Mouse (Mus musculus): ENCODE data around the gene Sos1.

The Sos1 gene

DNA sequence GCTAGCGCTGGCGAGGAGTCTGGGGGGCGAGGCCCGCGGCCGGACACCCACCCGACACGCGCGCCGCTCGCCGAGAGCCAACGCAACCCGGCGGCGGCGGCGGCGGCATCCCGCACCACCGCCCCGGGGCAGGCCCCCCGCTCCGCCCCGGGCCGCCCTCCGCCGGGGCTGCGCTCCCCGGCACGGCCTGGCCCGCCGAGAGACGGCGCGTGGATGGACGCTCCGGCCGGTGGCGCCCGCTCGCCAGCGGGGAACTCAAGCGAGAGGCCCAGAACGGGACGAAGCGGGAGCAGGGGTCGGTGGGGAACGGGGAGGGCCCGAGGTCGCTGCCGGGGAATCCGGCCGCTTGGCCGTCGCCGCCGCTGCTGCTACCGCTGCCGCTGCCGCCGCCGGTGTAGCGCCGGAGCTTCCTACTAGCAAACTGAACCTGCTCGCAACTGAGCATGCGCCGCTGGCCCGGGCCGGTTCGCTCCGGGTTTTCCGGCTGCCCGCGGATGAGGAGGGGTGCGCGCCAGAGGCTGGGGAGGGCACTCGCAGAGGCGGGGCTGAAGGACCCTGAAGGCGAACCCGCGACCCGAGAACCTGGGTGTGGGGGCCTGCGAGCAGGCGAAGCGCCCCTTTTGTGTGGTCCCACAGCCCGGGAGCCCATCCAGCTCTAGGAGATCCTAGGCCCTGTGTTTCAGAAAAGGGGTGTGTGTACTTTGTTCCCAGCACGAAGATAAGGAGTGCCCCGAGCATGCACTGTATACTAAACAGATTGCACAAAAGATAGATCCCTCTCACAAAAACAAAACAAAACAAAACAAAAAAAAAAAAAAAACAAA is at the start of gene Sos1:
Sos1 (minus strand) TSS at position 423 of the 824 bp plus-strand sequence.
- peak; percentile 96 for DNase-seq

GRCm38 (mm10) chr17:80523231-80523630 is 43.0 kb upstream of the Sos1 start:
- no peak for DNase-seq

DNA sequence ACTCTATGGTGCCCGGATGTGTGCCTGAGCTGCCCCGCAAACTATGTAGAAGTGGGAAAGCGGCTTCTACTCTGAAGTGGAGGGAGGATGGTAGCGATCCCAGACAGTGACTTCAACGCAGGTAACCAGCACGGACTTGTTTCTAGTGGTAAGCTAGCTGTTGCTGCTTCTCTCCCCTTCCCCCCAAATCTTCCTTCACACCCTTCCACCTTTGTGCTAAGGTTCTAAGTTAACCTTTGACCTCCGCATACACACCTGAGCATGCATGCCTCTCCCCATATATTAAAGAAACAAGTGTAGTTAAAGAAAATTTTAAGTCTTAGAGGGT is 41.9 kb upstream of the Sos1 start:
- DNase-seq: no peak

DNA sequence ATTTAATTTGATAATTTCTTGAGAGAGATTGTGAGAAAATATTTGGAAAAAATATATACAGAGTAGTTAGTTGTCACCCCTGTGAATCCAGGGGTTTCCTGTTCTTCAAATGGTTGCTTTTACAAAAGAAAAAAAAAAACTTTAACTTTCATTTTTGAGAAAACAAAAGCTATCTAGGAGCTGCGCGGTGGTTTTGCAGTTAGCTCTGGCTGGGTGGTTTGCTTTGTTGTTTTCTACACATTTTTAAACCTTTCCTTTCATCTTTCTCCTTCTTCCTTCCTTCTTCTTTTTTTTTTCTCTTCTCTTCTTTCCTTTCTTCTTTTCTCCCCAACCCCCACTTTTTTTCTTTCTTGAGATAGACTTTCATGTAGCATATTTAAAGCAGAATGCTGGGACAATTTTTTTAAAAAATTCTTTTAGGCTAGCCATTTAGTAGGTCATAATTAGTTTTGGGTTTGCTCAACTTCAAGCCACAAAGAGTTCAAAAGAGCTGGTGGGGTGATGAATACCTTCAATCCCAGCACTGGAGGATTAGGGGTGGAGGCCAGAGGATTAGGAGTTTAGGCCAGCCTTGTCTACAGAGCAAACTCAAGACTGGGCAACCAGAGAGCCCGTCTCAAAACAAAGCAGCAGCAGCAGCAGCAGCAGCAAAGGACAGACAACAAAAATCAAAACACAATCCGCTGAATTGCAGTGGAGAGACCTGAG is 41.4 kb upstream of the Sos1 start:
- no peak for DNase-seq

DNA sequence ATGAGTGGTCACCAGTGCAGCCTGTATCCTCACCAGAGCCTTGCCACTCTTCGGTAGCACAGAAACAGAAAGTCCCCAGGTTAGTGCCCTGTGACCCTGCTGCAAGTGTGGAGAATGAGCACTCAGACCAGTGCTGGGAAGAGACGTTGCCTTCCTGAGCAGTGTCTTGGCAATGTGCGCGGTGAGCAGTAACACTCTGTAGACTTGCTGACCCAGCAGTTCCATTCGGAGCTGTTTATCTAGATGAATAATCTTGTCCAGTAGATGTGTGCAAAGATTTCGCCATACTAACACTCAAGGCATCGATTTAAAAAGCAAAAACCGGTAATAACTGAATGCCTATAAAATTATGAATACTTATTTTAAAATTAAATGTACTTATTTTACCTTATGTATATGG is 40.3 kb upstream of the Sos1 start:
- no peak for DNase-seq

GRCm38 (mm10) chr17:80518811-80519210 is 38.6 kb upstream of the Sos1 start:
- DNase-seq: no peak

GRCm38 (mm10) chr17:80517244-80517643 is 37.0 kb upstream of the Sos1 start:
- no peak for DNase-seq

- no peak for DNase-seq
Observed at GRCm38 (mm10) chr17:80515956-80516355, 35.7 kb upstream of the Sos1 start.

- no peak for DNase-seq
Observed at GRCm38 (mm10) chr17:80515513-80515912, 35.3 kb upstream of the Sos1 start.

DNA sequence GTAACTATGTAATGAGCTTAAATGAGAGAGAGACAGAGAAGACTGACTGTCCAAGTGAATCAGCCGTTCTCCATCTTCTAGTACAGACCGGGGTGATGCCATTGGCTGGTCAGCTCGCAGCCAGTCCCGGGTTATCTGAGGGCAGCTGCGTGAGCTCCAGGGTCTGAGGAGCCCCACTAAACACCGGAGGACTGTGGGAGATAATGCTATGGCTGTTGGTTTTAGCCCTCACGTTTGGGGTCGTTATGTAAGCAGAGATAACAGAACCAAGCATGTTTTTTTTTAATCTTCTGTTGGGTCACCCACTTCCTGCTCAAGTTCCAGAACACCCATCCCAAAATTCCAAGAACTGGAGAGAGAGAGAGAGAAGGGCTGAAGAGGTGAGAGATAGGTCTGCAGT is 33.5 kb upstream of the Sos1 start:
- no peak for DNase-seq

DNA sequence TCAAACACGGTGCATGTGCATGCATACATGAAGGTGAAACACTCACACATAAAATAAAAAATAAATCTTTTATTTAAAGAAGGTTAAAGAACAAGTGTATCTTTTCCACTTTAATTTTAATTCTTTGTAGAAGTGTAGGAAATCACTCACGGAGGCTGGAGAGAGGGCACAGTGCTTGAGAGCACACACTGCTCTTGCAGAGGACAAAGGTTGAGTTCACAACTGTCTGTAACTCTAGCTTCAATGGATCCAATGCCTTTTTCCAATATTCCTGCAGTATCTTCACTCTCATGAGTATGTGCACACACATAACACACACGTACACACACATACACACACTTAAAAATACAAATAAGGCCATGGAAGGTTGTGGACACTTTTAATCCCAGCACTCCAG is 30.2 kb upstream of the Sos1 start:
- DNase-seq: no peak

- DNase-seq: no peak
Observed at GRCm38 (mm10) chr17:80509494-80510458, 29.5 kb upstream of the Sos1 start.

DNA sequence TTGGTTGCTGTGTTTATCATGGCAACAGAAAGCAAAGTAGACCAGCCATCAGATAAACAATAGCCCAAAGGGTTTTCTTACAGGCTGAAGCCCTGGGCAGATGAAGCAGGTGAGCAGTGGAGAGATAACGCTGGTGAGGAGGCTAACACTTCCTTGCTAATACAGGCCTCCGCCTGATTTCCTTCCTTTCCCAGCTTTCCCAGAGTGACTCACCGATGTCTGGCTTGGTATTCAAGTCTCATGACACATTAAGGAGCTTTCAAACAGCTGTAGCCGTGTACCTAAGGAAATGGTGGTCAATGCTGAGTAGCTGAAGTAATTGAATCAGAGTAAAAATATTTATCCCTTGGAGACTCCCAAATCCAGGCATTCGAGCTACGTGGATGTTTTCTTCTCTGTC is 25.5 kb upstream of the Sos1 start:
- DNase-seq: no peak

DNA sequence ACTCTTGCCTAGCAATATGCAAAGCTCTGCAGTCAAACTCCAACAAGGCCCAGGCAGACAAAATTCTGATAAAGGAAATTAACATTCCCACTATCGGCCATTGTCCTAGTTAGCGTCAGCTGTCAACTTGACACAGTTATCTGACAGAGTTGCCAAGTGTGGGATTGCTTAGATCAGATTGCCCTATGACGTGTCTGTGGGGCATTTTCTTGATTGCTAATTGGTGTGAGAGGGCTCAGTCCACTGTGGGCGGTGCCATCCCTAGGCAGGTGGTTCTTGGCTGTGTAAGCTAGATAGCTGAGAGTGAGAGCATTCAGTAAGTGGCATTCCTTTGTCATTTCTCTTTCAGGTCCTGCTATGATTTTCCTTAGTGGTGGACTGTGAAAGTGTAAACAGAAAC is 25.1 kb upstream of the Sos1 start:
- DNase-seq: no peak

- no peak for DNase-seq
Observed at GRCm38 (mm10) chr17:80501805-80502172, 21.5 kb upstream of the Sos1 start.

DNA sequence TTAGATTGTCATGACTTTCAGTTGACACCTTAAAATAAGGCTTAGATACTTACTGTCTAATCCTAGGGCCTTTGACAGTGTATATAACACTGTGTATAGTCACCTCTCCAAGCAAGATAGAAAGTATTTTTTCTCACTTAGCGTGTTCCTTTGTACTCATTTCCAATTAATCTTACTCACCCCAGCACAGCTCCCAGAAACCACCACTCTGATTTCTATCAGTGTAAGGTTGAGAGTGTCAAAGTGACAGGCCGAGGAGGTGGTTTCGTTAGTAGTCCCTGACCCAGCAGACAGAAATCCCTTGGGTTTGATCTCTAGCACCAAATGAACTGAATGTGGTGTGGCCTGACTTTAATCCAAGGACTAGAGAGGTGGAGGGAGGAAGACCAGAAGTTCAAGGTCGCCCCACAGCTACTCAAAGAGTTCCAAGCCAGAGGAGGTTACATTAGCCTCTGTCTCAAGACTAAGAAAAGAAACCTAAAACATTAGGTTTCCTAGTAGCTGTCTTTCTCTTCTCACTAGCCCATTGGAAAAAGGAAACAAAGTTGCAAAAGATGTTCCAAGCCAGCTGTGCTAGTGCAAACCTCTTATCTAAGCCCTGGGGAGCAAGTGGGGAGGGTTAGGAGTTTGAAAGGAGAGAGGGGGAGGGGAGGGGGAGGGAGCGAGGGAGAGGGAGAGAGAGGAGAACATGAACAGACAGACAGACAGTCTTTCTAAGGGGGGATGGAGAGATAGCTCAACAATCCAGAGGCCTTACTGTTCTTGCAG is 21.0 kb upstream of the Sos1 start:
- DNase-seq: no peak

DNA sequence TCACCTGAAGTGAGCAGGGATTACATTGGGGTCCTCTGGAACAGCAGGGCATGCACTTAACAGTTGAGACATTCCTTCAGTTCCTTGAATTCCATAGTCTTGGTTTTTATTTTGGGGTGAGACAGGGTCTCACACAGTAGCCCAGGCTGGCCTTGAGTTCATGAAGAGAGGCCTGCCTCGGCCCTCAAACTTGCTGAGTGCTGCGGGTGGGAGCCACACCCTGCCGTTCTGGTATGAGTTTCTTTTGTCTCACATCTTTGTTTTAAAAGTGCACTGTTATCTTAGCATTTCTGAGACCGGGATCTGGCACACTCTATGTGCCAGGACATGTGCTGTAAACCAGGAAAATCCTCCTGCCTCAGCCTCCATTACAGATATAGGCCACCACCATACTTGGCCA is 19.8 kb upstream of the Sos1 start:
- no peak for DNase-seq

GRCm38 (mm10) chr17:80498600-80499268 is 18.5 kb upstream of the Sos1 start:
- DNase-seq: no peak

- no peak for DNase-seq
Observed at GRCm38 (mm10) chr17:80497183-80497601, 16.9 kb upstream of the Sos1 start.

DNA sequence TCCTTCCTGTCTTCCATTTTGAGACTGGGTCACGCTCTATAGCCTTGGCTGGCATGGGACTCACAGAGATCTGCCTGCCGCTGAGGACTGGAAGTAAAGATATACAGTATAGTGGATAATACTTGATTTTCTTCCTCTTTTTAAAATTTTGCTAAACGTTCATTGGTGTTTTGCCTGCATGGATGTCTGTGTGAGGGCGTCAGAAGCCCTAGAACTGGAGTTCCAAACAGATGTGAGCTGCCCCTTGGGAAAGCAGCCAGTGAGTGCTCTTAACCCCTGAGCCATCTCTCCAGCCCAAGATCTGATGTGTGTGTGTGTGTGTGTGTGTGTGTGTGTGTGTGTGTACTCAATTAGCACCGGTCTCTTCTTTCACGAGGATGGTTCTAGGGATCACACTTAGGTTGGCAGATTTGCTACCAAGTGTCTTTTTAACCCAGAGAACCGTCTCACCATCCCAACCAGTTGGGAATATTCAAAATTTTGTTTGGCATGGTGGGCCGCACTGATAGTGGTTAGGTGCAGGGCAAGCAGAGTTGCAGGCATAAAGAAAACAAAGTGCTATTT is 16.4 kb upstream of the Sos1 start:
- no peak for DNase-seq

DNA sequence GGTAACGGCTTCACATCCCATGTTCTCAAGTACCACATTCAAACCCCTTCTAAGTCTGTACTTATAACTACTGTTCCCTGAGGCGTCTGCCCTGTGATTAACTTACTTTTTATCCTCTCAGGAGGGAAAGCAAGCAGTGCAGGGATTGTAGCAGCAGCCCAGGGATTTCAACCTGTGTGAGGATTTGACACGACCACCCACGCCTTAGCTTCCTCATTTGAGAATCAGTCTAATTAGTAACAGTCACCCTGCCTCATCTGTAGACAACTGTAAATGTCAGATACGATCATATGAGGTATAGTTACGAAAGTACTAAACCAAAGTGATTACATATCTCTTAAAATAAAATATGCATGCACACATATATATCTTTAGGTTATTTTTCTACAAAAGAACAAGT is 15.9 kb upstream of the Sos1 start:
- no peak for DNase-seq

DNA sequence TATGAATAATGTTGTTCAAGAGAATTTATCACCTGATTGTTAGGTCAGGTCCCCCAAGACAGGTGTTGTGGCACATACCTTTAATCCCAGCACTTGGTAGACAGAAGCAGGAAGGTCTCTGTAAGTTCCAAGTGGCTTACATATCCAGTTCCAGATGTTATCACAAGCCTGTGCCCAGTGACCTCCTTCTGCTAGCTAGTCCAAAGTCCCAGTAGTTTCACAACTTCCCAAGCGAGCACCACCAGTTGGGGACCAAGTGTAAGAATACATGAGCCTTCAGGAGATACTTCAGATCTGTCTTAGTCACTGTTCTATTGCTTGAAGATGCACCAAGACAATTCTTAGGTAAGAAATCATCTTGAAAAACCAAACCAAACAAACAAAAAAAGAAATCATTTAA is 13.6 kb upstream of the Sos1 start:
- no peak for DNase-seq
